In genomic region chr1:37890025-37890652, GRCm38 (mm10) we compare ENCODE assay signal across 8 mouse cellular contexts. TPM values are rescaled to one million over a fixed set of nuclear protein-coding genes. Genes with fewer than 3 reads are reported as not detected.
DNase-seq lines count a peak whose midpoint lies in the region; ATAC-seq lines count a peak whose summit lies in the region.

Gene Mitd1 (minus strand): TSS chr1:37890411.
Gene Mrpl30 (plus strand): TSS chr1:37890477.

- WGBS in heart, embryonic 13.5 days: under 1% methylated on average over 41 of the region's 41 CpGs
- under 1% methylated on average over 41 of the region's 41 CpGs for WGBS in liver, embryonic 12.5 days (ENCODE audit: insufficient replicate concordance)
- WGBS in stomach, embryonic 15.5 days: under 1% methylated on average over 41 of the region's 41 CpGs

- DNase-seq in CD4-positive, CD25-positive, alpha-beta regulatory T cell, adult 2 months (ENCODE audit: low read depth, low spot score): peak; percentile 95
- peak; percentile 31 for DNase-seq in fat pad, adult 2 months (ENCODE audit: extremely low read depth, low read depth, low spot score)
- DNase-seq in kidney, postnatal 10 days: peak; percentile 93
- peak; percentile 82 to 86 for DNase-seq in natural killer cell, adult 2 months (ENCODE audit: low spot score in 2 of 2)

- peaks cover 6% of the 10 kb centered on the region; the same call in 1 of the 2 replicates for H3K4me1 ChIP-seq in brown adipose tissue, adult 24 weeks (ENCODE audit: control insufficient read depth, insufficient read depth, insufficient read length, low read length)
- peaks cover 21% of the 10 kb centered on the region for H3K4me1 ChIP-seq in heart, embryonic 13.5 days
- H3K4me1 ChIP-seq in liver, embryonic 12.5 days: peaks cover 52% of the 10 kb centered on the region
- H3K4me1 ChIP-seq in stomach, embryonic 15.5 days: peaks cover 10% of the 10 kb centered on the region

- H3K4me3 ChIP-seq in brown adipose tissue, adult 24 weeks (ENCODE audit: insufficient read depth, low read depth, low read length): peak within 1 kb of the TSS; percentile 88
- peak within 1 kb of the TSS; percentile 69 for H3K4me3 ChIP-seq in heart, embryonic 13.5 days
- H3K4me3 ChIP-seq in liver, embryonic 12.5 days: peak within 1 kb of the TSS; percentile 81
- H3K4me3 ChIP-seq in stomach, embryonic 15.5 days (replicated peaks): peak within 1 kb of the TSS; percentile 77

- peak within 1 kb of the TSS; percentile 81 for H3K9ac ChIP-seq in heart, embryonic 13.5 days
- peak within 1 kb of the TSS; percentile 78 for H3K9ac ChIP-seq in liver, embryonic 12.5 days
- peak within 1 kb of the TSS; percentile 66 for H3K9ac ChIP-seq in stomach, embryonic 15.5 days

- peaks cover 21% of the 10 kb centered on the region for H3K36me3 ChIP-seq in heart, embryonic 13.5 days
- H3K36me3 ChIP-seq in liver, embryonic 12.5 days: peaks cover 35% of the 10 kb centered on the region
- peaks cover 6% of the 10 kb centered on the region; the same call in 1 of the 2 replicates for H3K36me3 ChIP-seq in stomach, embryonic 15.5 days

- H3K27ac ChIP-seq in brown adipose tissue, adult 24 weeks (replicated peaks; ENCODE audit: low read depth, low read length): peak within 1 kb of the TSS; percentile 88
- H3K27ac ChIP-seq in heart, embryonic 13.5 days (replicated peaks): peak within 1 kb of the TSS; percentile 83
- H3K27ac ChIP-seq in liver, embryonic 12.5 days: peak within 1 kb of the TSS; percentile 89
- H3K27ac ChIP-seq in stomach, embryonic 15.5 days: peak within 1 kb of the TSS; percentile 91

- no peaks in the 10 kb centered on the region for H3K27me3 ChIP-seq in heart, embryonic 13.5 days (replicated peaks)
- H3K27me3 ChIP-seq in liver, embryonic 12.5 days (replicated peaks): no peaks in the 10 kb centered on the region
- H3K27me3 ChIP-seq in stomach, embryonic 15.5 days (replicated peaks): no peaks in the 10 kb centered on the region

- peak; percentile 78; the same call in 1 of the 2 replicates for ATAC-seq in heart, embryonic 13.5 days (ENCODE audit: extremely low read depth, insufficient number of reproducible peaks, low FRiP score, low TSS enrichment)
- peak; percentile 89 for ATAC-seq in liver, embryonic 12.5 days
- peak; percentile 93 for ATAC-seq in stomach, embryonic 15.5 days (ENCODE audit: insufficient read depth, low FRiP score, low read depth)

- peak within 1 kb of the TSS; percentile 74 for H3K4me2 ChIP-seq in heart, embryonic 13.5 days
- peak within 1 kb of the TSS; percentile 87 for H3K4me2 ChIP-seq in liver, embryonic 12.5 days
- peak within 1 kb of the TSS; percentile 73 for H3K4me2 ChIP-seq in stomach, embryonic 15.5 days

- no peaks in the 10 kb centered on the region for H3K9me3 ChIP-seq in heart, embryonic 13.5 days
- no peaks in the 10 kb centered on the region for H3K9me3 ChIP-seq in liver, embryonic 12.5 days (replicated peaks)
- H3K9me3 ChIP-seq in stomach, embryonic 15.5 days: no peaks in the 10 kb centered on the region

RNA-seq across cellular contexts. Expression of gene Mitd1, which starts in this region (rescaled TPM):
- polyA plus RNA-seq in brown adipose tissue, adult 24 weeks (2012; ENCODE audit: insufficient read depth, insufficient read length, missing spikeins): 12.3 and 12.8 TPM in 2 replicates
- 9.8 and 11.5 TPM in 2 replicates for polyA plus RNA-seq in heart, embryonic 13.5 days (2015; fragmentation: Nextera tagmentation; extraction: Ambion mirVana)
- 18.7 and 22.3 TPM in 2 replicates for polyA plus RNA-seq in liver, embryonic 12.5 days (2016; fragmentation: Nextera tagmentation; extraction: Ambion mirVana)
- 28.5 and 29.5 TPM in 2 replicates for polyA plus RNA-seq in stomach, embryonic 15.5 days (2015; fragmentation: Nextera tagmentation; extraction: Ambion mirVana)

RNA-seq across cellular contexts. Expression of gene Mrpl30, which starts in this region (rescaled TPM):
- 718 and 851 TPM in 2 replicates for polyA plus RNA-seq in brown adipose tissue, adult 24 weeks (2012; ENCODE audit: insufficient read depth, insufficient read length, missing spikeins)
- 267 and 281 TPM in 2 replicates for polyA plus RNA-seq in heart, embryonic 13.5 days (2015; fragmentation: Nextera tagmentation; extraction: Ambion mirVana)
- 216 and 221 TPM in 2 replicates for polyA plus RNA-seq in liver, embryonic 12.5 days (2016; fragmentation: Nextera tagmentation; extraction: Ambion mirVana)
- 227 and 243 TPM in 2 replicates for polyA plus RNA-seq in stomach, embryonic 15.5 days (2015; fragmentation: Nextera tagmentation; extraction: Ambion mirVana)

Comparison
In these comparisons a context has a peak if more than half of its experiments do, and no peak if none do; other contexts are left out.
1. Peak in every context shown above with its lines: DNase-seq, ATAC-seq, H3K4me3 ChIP-seq and H3K27ac ChIP-seq.
2. DNase-seq: peak in every context shown above with its lines; median percentile 95 in CD4-positive, CD25-positive, alpha-beta regulatory T cell, adult 2 months; 93 in kidney, postnatal 10 days; 84 in natural killer cell, adult 2 months; 31 in fat pad, adult 2 months.